Mouse (Mus musculus) 416B (cell line): ENCODE data around the gene Gtf2e1.

Source experiments
- DNase-seq: peaks from one replicate; pipeline ENCODE4 v3.0.0; 2011; ENCODE audit warnings: low read depth

The Gtf2e1 gene

DNA sequence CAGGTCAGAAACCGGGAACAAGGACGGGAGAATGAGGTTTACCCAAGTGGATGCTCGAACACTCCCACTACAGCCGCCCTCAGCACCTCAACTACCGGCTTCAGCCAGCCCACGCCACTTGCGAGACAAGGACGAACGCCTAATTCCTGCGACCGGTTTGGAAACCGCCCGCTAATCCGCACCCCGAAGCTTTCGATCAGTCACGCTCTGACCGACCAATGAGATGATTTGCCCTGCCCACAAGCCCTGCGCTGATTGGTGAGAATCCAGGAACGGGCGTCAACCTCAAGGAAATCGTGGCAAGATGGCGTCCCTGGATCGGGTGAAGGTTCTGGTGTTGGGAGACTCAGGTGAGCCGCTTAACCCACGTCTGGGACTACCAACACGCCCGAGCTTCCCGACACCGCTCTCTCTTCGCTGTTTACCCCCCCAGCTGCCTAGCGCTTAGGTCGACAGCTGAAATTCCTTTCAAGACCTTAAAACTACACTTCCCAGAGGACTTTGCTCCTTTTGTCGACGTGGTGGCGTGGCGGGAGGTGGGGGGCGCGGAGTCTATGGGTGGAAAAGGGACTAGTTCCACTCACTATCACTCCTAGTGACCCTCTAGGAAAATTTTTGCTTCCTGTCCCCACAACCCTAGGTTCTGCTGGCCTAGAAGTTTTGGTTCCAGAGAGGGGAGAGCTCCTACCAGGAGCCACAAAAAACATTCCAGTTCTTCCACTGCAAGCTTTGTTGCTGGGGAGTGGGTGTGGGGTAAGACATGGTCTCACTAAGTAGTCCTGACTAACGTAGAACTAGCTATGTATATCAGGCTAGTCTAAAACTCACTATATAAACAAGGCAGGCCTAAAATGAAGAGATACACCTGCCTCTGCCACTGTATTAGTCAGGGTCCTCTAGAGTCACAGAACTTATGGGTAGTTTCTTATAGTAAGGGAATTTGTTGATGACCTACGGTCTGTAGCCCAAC is at the start of gene Gtf2e1, which contains the start of gene Rabl3:
TSS of gene Gtf2e1 (minus strand) at position 179 of the 970 bp plus-strand sequence.
TSS of gene Rabl3 (plus strand) at position 275 of the 970 bp plus-strand sequence.
- peak; percentile 99 for DNase-seq

DNA sequence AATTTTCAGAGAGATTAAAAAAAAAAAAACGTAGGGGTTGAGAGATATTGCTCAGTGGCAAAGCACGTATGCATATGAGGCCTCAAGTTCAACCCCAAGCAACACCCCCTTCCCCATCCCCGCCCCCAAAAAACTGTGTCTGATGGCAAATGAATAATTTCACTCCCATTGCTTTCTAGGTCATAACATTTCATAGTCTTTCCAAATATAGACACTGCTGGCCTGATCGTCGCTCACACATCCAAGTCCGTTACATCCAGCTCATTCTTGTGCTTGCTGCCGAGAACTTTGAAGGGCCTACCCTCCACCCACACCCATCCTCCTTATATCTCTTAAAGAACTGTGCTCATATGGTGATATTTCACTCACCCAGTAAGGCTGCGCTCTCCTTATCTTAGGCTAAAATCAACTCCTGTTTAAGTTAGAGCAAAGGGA is 45.6 kb upstream of the Gtf2e1 start:
- DNase-seq = no peak

DNA sequence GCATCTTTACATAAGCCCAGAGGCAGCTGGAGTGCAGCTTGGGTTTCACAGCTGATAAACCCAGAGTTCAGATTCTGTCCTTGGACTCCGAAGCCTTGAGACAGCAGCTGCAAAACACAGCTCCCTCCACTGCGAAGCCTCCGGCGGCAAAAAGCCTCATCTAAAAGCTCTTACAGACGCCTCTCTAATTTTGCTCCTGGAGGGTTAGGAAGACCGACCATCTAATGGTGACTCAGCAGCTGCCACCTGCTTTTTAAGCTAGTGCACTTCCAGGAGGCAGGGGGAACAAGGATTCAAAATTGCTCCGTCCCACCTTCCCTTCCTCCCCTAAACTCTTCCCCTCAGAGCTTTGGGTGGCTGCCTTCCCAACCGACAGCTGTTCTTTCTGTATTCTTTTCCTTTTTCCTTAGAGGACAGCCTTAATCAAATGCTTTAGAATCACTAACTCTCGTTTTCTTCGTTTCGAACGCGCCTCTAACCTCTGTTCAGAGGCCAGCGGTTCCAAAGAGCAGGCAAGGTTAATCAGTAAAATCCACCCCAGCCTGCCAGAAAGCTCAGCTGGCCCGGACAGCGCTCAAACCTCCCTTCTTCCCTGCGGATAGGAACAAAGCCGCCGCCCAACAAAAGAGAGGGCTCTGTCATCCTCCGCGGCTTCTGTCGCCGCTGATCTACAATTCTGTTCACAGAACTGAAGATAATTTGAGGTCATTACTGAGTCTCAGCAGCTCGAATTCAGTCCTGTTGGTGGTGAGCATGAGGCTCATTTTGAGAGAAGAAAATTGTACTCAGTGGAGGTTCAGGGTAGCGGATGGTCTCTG is 44.8 kb upstream of the Gtf2e1 start:
- DNase-seq = no peak

DNA sequence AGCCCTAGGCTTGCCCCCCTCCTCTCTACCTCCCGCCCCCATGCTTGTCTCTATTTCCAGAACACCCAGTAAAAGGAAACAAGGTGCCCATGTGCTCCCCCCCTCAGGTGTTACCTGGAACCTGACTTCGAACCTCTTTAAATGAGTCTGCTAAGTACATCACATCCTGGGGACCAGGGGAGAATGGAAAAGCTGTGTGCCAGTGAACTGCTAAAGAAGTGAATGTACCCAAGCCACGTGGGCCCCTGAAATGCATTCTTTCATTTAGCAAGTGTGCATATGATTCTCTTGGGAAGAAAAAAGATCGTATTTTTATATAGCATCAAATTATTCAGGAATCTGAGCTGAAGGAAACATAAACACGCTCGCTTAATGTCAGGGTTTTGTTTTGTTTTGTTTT is 44.2 kb upstream of the Gtf2e1 start:
- DNase-seq = no peak

DNA sequence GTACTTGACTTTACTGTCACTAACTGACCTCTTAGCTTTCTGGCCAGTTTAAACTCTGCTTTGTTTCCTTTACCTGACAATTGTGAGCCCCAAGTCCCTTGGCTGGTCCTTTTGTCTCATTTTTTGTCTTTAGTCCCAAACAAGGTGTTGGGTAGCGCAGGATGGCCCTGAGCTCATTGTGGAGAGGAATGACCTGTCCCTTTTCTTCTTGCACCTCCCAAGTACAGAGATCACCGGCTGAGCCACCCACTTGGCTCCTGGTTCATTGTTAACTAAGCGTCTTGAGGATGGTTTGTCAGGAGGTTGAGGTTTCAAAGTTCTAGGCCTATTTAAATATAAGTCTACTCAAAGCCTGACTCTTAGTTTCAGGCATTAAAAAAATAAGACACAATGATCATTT is 43.7 kb upstream of the Gtf2e1 start:
- no peak for DNase-seq

DNA sequence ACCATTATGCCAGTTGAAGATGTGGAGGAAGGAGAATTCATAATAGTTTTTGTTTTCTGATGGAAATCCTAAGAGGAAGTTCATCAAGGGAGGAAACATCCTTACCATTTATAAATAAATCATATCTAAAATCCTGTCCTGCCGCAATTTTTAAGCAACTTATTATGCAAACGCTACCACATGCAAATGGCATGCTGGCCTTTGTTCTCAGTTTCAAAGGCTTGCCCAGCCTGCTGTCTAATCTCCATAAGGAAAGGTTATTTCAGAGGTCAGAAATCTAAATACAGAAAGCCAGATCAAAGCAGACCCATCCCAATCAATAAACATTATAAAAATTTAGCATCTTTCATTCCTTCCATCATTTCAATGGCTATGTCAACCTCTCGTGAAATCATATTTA is 42.3 kb upstream of the Gtf2e1 start:
- no peak for DNase-seq

DNA sequence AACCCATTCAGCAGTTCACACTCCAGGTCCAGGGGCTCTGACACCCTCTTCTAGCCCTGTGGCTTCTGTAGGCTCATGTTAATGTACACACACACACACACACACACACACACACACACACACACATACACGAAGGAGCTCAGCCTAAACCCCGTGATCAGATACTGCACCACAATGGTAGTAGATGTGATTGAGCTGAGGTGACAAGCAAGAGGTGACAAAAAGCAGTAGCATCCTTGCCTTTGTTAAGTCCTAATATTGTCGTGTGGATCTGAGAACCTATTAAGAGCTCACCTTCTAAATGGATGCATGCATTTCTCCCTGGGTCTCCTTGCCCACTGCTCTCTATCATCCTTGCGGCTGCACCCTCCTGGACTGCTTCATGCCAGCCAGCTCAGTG is 41.1 kb upstream of the Gtf2e1 start:
- no peak for DNase-seq

DNA sequence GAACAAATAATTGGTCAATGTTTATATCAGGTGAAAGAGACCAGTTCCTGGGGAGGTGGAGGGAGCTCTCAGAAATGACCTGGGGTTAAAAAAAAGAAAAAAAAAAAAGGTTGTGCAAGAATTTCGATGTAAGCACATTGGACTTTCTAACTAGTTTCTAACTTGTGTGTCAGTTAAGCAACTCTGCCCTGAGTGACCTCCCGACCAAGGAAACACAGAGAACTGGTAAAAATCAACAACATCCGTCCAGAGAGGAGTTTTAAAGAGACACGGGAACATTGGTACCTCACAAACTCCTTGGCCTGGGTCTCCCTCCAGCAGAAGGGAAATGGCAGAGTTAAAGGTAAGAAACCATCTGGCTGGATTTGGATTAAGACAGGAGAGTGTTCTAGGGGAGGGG is 40.4 kb upstream of the Gtf2e1 start, which contains the start of gene Hgd:
TSS of gene Hgd (plus strand) at position 160 of the 400 bp plus-strand sequence.
- no peak for DNase-seq

DNA sequence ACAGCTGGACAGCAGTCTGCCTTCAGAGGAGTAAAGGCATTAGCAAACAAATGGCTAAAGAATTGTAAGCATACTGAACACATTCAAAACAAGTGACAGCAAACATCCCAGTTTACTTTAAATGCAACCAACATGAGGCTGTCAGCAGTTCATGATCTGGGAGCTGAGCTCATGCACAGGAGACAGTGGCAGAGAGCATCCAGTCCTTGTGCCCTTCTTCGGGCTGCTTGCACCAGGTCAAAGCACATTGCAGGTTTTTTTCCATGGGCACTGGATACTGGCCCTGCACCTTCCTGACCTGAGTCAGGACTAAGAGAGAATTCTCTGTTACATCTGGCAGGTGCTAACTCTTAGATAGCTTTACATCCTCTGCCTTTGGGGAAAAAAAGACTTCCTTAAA is 40.0 kb upstream of the Gtf2e1 start:
- no peak for DNase-seq

DNA sequence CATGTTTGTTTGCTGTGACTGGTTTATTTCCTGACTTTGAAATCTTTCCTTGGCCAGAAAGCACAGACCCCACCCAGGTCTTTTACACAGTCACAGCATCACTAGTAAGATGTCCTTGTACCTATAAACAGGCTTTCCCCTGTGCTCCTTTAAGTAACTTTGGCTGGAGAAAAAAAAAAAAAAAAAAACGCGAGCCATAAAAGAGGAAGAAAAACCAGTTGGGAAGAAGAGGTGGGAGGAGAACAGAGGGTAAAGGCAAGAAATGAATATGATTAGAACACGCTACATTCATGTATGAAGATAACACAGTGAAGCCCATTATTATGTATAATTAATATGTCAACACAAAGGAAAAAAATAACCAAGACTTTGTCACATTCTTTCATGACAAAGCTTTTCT is 35.7 kb upstream of the Gtf2e1 start:
- DNase-seq = no peak

DNA sequence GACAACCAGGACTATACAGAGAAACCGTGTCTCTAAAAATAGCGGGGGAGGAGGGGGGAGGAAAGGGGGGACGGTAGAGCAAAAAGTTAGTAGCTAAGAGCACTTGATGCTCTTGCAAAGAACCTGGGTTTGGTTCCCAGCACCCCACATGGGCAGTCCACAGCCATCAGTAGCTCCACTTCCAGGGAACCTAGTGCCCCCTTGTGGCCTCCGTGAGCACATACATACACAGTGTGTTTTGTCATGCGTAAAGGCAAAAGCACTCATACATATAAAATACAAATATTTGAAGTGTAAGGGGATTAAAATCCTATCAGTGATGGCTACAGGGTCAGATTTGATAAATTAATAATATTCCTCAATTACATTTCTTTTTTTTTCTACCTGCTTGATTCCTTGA is 33.5 kb upstream of the Gtf2e1 start:
- peak; percentile 8 for DNase-seq

DNA sequence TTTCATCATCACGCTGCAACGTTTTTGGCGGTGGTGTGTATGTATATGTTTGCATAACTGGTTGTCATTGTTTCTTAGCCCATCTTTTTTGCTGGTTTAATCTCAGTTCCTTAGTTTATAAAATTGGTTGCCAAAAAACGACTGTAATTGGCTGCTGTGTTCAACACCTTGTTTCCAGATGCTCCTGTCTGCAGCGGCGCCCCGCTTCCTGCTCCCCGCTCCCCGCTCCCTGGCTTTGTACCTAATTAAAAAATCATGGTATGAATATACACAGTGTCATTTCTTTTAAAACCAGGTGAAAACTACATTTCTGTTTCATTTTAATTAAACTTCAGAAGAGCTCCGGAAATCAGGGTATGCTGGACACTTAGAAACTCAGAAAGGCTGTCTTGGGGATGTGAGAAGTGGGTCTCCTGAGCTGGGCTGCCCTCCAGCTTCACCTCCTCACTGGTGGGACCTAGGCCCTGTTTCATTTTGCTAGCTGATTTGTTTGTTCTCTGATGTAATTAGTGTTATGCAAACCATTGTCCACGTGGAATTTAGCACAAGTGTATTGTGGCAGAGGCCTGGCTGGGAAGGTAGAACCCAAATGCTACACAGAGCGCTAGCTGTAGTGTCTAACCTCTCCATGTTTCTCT is 32.6 kb upstream of the Gtf2e1 start:
- DNase-seq = no peak

DNA sequence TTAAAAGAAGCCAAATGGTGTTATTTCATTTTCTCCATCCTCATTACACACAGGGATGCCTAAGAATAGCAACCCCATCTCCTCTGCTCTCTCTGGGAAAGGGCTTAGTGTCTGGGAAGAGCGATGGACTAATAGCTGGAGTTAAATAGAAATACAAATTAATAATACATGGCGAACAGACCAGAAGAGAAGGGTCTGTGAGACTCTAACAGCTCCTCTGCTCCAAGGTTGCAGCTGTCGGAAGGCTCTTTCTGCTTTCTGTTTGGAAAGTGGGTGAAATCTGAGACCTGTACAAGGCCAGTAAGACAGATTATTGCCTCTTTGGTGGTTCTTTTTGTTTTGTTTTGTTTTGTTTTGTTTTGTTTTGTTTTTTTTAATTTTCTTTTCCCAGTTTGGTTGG is 32.0 kb upstream of the Gtf2e1 start:
- no peak for DNase-seq

DNA sequence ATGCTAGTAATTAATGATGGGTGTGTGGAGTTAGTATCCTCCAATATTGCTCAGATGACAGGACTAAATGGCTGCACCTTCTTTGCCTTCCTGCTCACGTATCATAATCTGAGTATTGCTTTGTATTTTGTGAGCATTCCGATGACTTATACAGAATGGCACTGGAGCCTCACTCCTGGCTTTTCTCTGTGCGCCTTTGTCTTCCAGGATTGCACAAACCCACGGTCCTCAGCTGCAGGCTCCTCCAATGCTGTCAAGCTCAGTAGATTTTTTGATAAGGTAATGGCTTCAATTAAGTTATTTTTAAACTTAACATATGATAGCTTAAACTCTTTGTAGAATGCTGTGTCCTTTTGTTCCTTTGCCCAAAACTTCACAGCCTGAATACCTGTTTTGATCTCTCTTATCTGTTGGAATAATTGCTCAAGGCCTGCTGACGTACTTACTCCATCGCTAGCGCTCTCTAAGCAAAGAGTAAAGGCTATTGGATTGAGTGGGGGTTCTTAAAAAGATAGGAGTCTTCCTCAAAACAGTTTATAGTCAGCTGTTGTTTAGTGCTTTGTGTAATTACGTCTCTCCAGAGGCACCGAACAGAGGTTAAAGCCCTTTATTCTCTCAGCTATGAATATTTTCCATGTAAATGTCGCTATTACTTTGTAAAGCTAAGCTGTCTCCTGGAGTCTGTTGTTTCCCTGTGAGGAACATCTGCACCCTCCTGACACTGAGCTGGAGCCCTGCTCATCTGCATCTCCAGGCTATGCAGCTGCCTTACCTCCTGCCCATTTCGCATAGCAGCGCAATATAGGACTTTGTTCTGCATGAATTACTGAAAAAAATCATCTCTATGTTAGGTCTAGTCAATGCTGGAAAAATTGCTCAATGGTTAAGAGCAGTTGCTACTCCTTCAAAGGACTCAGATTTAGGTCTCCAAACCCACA is 27.8 kb upstream of the Gtf2e1 start:
- no peak for DNase-seq

DNA sequence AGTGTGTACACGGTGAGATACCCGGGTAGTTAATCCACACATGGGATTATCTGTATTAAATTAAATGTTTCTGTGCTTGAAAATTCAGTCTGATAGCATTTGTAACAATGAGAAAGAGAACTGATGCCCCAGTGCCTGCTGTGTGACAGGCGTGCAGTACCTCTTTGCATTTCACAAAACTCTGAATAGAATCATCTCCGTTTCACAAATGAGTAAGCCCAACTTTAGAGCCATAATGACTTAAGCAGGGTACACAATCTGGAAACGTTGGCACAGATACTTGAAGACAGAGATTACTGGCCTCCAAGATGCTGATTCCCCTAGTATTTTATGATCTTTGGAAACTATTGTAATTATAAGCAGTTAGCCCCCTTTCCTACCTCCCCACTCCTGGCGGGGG is 26.5 kb upstream of the Gtf2e1 start:
- no peak for DNase-seq

DNA sequence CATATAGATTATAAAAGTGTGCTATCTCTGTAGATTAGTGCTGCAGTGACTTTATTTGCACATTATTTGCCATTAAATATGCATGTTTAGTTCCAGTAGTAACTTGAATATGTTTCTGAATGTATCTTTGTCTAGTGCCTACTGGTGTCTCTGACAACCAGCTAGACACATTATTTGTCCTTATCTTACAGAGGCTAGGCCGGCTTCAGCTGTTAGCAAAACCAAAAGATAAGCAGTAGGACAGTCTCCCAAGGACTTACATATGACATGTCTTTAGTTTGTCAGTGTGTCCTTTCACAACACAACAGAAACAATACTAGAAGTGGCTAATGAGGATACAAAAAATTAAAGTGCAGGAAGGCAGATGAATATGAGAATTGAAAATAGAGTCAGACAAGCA is 25.5 kb upstream of the Gtf2e1 start:
- DNase-seq = no peak

DNA sequence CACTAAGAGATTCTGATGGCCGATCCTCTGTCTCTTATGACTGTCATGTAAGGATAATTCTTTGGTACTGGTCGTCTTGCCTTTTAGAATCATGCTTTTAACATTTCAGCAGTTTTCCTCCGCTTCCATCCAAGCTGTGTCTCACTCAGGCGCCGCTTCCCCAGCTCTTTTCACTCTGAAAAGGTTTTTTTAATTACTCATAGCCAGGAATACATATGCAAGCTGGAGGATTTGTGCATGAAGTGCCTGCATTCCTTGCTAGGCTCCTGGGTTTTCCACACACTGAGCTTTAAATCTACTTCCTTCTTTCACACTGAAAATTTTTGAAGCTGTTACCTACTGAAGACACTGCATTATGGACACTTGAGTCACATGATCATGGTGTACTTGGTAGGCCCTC is 23.4 kb upstream of the Gtf2e1 start:
- DNase-seq = no peak

DNA sequence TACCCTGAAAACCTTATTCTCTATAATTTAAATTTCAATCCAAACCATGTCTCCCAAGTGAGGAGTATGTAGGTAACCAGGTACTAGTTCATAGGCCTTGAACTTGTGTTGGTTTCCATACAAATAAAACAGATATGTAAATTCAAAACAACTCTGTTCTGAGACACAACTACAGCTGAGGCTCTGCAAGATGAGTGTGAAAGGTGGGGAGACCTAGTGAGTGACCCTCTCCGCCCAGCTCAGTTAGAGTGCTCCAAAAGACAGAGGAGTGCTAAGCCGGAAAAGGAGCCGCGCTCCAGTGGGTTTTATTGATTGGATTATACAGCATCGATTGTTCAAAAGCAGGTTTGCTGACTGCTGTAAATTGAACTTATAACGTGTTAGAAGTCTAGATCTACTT is 22.8 kb upstream of the Gtf2e1 start:
- no peak for DNase-seq

DNA sequence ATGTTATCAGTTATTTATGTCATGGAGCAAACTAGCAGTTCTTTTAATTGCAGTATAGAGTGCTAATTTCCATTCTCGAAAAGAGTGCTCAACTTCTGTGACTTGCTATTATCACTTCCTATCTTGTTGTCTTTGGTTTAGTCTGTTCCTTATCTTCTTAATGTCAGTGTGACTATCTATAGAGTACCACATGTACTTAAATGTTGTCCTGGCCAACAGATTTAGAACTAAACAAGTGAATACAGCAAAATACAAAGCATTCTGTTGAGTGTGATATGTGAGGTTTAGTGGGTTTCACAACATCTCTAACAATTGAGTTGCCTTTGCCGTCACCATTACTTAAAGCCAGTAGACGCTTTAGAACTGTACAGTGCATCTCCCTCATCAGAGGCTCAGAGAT is 13.2 kb upstream of the Gtf2e1 start:
- no peak for DNase-seq

DNA sequence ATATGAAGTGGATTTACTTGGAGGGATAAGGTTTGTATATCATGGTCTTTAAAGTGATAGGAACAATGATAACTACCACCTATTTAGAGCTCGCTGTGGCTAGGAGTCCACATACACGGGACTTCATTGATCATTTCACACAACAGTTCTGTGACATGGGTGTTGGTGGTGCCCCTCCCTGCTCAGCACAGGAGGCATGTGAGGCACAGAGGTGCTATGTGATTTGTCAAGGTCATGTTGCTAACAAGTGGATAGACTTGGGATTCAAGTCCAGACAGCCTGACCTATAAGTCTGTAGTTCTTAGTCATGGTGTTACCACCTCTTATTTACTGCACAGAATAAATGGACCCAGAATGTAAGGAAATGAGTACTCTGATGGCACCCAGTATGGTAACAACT is 11.4 kb upstream of the Gtf2e1 start:
- no peak for DNase-seq

DNA sequence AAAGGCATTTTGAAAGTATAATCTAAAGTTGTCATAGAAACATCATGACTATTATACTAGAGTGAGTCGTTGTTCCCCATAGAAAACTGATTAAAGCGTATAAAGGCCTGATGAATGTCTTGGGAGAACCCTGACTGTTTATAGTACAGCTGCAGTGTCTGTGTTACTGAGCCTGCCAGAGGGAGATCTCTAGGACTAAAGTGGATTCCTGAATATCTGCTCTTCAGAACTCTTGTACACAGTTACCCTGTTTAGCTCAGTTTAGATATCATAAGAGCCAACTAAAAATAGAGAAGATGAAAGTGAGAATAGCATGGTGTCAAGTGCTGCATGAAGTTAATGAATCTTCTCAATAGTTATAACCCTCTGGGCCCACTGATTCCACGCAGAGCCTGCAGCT is 10.7 kb upstream of the Gtf2e1 start:
- no peak for DNase-seq
